Mouse (Mus musculus) gastrocnemius, postnatal 25 days (tissue): Measurements from ENCODE around the gene Gm10447. TPM values are rescaled to one million over a fixed set of nuclear protein-coding genes. Genes with fewer than 3 reads are reported as not detected.
"Not testable (repeated sequence)": the region's sequence is repeated elsewhere in the genome, so short reads cannot be mapped to it uniquely, and the experiment has no call there.

Experiments
- DNase-seq: peaks from one replicate; pipeline ENCODE4 v3.0.0; 2022
- microRNA-seq, 2 experiments: library from miRNA; unstranded; fragments of <30 nt; microRNA quantifications; one replicate each; pipeline ENCODE4 v1.2.0; 2021; ENCODE audit warnings: borderline replicate concordance in 2 of 2
- total RNA-seq, 2 experiments: library from RNA; stranded (reverse); gene quantifications; 1 replicate in 1 of 2; 2 replicates in 1 of 2; pipeline ENCODE4 v1.2.3; 2021

The Gm10447 gene
- total RNA-seq, 2 experiments from 2014 or later: not detected

DNA sequence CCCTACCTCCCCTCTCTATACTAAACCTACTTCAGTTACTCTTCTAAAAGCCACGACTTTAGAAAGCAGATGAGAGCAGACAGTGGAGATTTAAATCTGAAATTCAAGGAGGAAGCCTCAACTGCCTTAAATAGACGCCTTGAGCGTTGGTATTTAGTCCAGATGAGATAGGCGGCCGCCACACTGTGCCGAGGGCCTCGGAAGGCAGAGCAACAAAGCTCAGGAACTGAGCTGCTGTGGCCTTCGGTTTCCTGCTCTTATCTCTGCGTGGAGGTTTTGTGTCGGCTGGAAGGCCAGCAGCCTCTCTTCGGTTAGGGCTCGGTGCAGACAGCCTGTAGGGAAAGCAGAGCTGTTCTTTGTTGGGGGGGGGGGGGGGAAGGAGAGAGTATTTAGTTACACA is 15.0 kb downstream of the Gm10447 start:
- no peak for DNase-seq

DNA sequence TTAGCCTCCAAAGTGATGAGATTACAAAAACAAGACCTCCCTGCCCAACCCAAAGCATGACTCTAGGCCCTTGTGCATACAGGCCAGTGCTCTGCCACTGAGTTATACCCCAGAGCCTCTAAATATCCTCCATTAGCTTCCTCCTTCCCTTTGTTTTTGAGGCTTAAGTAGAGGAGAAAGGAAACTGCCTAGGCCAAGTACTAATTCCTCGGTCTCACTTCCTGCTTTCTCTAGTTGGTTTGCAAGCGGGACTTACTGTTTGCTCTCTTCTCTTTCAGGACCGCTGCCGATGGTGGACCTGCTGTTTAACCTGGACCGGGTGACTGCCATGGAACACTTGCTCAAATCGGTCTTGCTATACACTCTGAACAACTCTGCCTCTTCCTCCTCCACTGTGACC is 20.6 kb downstream of the Gm10447 start:
- DNase-seq: no peak

DNA sequence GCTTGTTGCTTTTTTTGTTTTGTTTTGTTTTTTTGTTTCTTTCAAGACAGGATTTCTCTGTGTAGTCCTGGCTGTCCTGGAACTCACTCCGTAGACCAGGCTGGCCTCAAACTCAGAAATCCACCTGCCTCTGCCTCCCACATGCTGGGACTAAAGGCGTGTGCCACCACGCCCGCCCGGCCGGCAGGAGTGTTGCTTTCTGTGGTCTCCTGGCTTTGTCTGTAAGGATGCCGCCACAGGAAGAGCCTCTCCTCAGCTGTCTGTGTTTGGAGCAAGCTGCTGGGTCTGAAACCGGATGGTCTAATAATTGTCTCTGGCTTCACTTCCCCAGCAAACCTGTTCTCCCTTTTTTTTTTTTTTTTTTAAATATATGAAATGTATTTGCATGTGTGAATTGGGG is 21.4 kb downstream of the Gm10447 start:
- DNase-seq: no peak

DNA sequence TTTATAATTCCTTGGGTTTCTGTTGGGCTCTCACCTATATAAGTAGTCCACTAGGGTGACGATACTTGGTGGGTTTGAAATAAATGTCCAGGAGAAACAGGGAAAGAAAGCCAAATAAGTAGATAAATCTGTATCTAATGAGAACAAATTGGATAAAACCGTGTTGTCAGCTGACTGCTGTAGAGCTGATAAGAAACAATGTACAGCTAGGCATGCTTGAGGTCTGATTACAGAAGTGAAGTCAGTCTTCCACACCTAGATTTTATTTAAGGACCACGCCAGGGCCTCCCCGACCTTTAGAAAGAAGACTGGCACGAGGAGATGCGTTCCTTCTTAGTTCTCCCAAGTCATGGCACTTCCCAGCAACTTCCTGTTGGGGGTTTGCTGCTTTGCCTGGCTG is 23.9 kb downstream of the Gm10447 start:
- DNase-seq: no peak

DNA sequence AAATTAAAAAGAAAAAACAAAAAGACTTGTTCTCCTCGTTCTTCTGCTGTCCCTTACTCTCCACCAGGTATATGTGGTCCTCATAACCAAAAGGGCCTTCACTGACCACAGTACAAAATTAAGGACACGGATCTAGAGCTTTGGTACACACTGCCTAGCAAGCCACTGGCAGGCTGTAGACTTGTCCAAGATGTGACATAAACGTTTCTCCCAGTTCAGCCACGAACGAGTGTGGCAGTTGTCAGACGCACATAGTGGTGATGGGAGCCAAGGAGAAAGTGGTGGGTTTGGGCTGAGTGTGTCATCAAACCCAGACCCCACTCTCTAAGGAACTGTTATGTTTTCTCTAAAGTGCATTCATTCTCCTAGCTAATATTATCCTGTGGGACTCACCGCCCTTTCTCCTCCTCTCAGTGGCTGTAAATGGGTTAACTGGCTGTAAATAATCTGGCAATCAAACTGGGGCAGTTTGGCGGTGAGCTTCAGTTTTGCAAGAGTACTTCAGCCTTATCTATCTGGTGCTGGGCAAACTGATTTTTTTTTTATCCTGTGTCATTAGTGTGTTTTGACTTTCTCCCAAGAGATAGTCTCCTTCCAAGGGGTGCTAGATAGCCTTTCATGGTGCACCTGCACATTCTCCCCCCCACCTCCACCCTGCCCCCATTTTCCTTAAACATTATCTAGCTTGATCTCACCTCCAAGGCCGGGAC is 25.4 kb downstream of the Gm10447 start:
- DNase-seq: peak; percentile 24

DNA sequence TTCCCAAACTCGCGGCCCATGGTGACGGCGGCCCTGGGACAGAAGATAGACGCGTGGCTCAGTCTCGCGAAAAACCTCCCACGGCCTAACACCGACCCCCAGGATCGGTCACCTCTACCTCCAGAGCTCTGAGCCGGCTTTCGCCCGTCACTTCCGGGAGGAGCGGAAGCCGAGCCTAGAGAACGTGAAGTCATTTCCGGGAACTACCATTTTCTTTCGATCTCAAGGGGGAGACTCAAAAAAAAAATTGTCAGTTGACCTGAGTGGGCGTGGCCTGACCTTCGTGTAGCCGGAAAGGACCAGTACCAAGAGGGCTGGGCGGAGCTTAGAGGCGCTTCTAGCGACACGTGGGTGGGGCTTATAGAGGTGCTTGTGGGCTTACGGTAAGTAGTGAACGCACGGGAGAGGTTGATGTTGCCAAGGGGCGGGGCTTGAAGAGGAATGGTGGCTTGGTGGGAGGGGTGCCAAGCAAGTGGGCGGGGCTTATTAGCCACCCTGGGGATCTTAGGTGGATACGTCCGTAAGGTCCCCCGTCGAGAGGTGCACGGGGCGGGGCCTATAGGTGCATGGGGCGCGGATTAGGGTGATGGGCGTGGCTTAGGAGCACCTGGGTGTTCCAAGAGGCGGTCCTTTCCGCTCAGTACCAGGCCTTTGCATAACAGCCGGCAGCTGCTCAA is 26.1 kb downstream of the Gm10447 start, which contains the start of the genes Uqcrq and Gdf9:
Gene Uqcrq, minus strand, starts transcription at position 162 of the 677 bp plus-strand sequence.
Gene Gdf9, plus strand, starts transcription at position 354 of the 677 bp plus-strand sequence.
- DNase-seq: peak; percentile 98

DNA sequence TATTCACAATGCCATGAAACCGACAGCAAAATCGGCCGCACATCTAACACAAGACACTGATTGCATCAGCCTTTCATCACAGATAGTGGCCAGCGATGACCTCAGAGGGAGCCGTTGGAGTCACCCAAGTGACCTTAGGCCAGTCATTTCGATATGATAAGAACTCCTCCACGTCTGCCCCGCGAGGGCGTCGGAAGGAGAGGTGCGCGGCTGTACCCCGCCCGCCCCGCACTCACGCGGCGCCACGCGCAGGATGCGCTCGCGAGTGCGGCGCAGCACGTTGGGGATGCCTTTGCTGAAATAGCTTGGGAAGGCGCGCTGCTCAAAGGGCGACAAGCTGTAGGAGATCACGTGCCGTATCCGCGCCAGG is 26.6 kb downstream of the Gm10447 start:
- no peak for DNase-seq

DNA sequence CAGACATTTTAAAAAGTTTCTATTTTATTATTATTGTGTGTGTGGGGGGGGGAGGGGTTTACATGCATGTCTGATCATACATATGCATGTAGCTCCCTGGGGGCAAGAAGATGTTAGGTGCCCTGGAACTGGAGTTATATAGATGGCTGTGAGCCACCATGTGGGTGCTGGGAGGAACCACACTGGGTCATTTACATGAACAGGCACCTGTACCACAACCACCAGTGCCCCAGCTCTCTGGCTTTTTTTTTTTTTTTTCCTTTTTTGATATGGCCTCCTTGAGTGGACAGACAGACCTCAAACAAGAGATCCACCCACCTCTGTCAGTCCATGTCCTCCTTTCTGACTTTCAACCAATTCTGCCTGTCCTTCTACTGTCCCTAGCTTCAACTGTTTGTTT is 27.7 kb downstream of the Gm10447 start:
- DNase-seq: no peak

DNA sequence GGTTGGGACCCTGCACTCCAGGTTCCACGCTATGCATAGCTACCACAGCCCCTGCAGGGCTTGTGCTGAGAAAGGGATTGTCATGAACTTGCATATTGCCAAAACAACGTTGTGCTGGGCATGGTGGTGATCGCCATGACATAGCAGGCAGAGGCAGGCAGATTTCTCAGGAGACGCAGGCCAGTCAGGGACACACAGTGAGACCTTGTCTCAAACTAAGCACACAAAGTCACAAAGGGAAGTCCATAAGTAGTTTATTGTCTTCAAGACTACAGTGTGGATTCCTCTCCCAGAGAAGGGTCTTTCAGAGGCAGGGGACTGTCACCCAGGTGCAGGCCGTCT is 28.2 kb downstream of the Gm10447 start:
- DNase-seq: no peak

DNA sequence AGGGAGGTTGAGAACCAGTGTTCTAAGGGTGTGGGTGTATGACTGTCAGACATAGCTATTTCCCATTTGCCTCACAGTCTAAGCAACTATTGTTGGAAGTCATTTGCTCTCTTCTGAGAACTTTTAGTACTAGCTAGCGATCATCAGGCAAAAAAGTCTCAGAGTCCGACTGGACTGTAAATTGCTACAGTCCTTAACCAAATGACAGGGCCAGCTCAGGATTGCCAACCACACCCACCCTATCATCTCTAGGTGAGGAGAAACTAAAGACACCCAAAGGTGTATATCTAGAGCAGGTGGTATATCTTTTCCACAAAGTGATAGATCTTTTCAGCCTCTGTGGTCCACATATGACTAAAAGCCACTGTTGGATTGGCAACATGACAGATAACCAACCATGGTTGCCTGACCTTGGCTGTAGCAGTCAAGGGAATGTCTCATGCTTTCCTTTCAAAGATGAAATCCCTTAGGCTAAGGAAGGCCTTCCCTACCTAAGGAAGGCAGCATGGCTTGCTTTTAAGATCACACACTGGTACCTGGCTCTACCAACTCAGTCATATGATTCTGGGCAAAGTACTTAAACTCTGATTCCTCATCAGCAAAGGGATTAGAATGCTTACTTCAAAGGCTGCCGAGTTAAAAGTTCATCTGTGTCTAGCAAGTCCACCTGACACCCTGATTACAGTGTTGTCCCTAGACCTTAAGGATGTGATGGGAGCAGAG is 28.8 kb downstream of the Gm10447 start:
- no peak for DNase-seq

DNA sequence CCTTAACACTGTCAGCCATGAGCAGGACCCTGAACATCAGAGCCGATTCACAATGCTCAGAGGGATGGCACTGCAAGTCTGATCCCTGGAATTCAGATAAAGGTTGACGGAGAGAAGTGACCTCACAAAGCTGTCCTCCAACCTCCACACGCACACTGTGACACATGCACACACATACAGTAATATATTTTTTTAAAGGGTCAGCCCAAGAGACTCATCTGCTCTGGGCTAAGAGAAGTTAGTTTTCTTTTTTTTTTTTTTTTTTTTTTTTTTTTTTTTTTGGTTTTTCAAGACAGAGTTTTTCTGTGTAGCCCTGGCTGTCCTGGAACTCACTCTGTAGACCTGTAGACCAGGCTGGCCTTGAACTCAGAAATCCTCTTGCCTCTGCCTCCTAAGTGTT is 30.0 kb downstream of the Gm10447 start:
- not testable (repeated sequence) for DNase-seq

DNA sequence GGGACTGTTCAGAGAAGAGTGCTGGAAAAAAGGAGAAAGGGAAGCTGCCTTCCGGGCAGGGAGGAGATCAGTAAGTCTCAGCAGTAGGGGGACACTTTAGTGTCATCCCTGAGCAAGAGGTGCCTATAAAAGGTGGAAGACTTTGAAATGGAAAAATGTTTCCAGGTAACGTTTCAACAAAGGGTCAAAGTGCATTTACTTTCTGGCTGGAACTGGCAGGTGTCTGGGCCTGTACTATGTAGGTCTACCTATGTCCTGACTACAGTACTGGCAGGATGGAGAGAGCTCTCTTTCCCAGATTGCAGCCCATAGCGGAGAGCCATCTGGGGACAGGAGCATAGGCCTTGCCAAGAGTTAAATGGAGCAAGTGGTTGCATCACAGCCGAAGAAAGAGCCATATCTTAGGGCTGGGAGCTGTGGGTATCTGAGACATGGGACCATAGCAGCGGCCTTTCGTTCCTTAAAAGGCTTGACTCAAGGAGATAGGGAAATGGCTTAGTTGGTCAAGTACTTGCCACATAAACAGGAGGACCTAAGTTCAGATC is 31.1 kb downstream of the Gm10447 start:
- no peak for DNase-seq

DNA sequence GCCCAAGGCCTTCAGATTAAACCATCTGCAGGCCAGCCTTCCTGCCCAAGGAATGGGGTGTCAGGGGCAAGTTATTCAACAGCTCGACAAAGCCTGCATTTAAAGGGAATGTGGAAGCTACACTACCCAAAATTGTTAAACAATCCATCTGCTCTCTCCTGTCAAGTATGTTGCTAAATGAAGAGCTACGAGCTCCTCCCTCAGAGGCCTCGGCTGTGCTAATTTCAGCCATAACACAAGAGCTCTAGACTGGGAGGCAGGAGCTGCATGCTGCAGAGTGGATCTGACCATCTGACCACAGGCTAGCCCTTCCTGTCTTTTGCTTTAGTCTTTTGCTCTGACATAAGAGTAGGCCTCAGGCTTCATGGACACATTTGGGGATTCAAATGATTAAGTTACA is 31.7 kb downstream of the Gm10447 start:
- DNase-seq: no peak

DNA sequence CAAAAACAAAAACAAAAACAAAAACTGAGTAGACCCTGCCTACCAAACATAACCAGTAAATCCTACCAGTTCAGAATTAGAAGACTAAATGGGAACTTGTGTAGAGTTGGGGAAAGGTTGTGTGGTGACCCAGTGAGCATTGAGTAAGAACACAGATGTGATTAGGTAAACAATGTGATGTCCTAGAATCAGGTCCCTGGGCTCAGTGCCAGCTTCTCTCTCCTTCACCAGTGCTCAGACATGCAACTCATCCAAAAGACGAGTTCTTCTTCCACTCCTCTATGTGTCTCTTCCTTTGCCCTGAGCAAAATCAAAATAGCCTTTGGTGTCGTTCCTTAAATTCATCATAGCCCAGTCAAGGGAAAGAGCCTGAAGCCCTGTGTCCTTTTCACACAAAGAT is 32.1 kb downstream of the Gm10447 start:
- no peak for DNase-seq

DNA sequence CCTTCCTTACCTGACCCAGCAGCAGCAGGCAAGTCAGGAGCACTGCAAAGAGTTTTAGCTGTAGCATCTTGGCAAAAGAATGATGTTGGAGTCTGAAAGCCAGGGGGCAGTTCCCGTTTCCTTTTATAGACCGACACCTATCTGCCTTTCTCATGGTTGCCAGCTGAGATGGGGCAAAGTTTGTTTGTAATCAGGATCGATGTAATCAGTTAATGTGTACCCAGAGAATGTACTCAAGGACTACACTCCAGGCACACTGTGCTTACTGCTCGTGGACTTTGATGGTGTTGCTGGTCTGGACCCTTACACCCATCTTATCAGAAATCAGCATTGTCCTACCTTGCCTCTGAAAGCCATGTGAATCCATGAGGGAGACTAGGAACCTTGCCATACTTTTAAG is 33.9 kb downstream of the Gm10447 start, which contains the start of gene Leap2:
Gene Leap2, minus strand, starts transcription at position 135 of the 400 bp plus-strand sequence.
- no peak for DNase-seq

DNA sequence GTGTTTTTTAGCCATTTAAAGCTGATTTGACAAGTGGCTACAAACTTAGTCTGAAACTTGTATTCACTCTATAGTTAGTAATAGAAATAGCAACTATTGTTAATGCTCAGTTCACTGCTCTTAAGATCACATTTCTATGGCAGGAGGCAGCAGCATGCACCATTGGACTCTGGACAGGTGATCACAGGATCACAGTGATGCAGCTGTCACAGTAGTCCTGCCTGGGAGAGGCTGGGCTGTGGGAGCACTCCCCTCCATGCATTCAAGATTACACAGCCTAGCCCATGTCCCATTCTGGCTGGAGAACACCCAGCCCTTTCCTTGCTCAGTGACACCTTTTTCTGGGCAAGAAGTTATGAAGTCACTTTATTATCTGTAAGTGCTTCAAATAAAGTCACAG is 38.9 kb downstream of the Gm10447 start:
- DNase-seq: no peak

DNA sequence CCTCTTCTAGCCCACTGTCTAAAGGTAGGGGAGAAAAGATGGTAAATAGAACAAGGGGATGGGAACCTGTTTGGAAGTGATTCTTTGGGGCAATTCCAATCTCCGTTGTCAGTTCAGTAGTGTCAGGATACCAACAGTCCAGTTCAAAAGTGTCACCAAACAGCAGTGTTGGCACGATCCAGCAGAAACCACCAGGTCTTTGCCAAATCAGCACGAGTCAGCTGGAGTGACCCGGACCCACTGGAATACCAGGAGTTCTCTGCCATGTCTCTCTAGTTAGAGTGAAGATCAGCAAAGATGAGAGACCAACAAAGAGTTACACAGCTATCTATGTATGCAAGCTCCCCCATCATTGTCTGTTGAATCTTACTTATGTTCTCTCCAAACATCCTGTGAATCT is 43.0 kb downstream of the Gm10447 start:
- DNase-seq: no peak

DNA sequence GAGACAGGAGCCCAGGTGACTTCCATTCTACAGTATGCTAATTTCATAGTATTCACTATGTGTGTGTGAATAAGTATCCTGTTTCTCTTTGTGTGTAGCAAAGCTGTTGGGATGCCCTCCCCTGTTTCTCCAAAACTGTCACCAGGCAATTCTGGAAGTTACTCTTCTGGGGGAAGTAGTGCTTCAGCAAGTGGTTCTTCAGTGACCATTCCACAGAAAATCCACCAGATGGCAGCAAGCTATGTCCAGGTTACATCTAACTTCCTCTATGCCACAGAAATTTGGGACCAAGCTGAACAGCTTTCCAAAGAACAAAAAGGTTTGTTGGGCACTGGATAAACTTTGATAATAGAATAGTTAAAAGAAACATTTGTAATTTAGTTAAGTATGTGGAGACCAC is 45.2 kb downstream of the Gm10447 start:
- no peak for DNase-seq

Small RNA genes lying within 50 kb of the gene (microRNA-seq; reads per million reads assigned to microRNA genes)
- 0 reads per million in 2 experiments for gene Mir6920

Other genes with a start within 250 kb of the Gm10447 start
- 10 to 100 TPM; 86.5 to 89.0 TPM for gene Hspa4, start 156.7 kb downstream of the Gm10447 start, total RNA-seq
- gene Zcchc10, start 132.4 kb downstream of the Gm10447 start, total RNA-seq: 10 to 100 TPM in 1 of 2 experiments, 1 to 10 TPM in 1; 7.8 to 10.1 TPM
- gene Aff4, start 106.3 kb downstream of the Gm10447 start, total RNA-seq: 10 to 100 TPM; 76.4 to 89.1 TPM
- not detected for gene Leap2, start 33.9 kb downstream of the Gm10447 start, total RNA-seq
- gene Uqcrq, start 26.3 kb downstream of the Gm10447 start, total RNA-seq: 1,000 to 10,000 TPM; 1,448 to 1,479 TPM
- gene Gdf9, start 26.1 kb downstream of the Gm10447 start, total RNA-seq: under 1 TPM; 0.20 to 0.54 TPM
- under 1 TPM; 0.23 to 0.35 TPM for gene Shroom1, start 95 bp upstream of the Gm10447 start, total RNA-seq
- not detected for gene Gm9837, start 13.4 kb upstream of the Gm10447 start, total RNA-seq
- gene Gm9945, start 23.1 kb upstream of the Gm10447 start, total RNA-seq: not detected
- gene Sowaha, start 23.2 kb upstream of the Gm10447 start, total RNA-seq: under 1 TPM; 0.08 TPM
- 10 to 100 TPM; 14.5 to 16.8 TPM for gene Sept8, start 62.1 kb upstream of the Gm10447 start, total RNA-seq
- gene Kif3a, start 110.3 kb upstream of the Gm10447 start, total RNA-seq: 1 to 10 TPM; 4.0 to 5.3 TPM
- gene Il4, start 161.6 kb upstream of the Gm10447 start, total RNA-seq: not detected
- gene Il13, start 177.6 kb upstream of the Gm10447 start, total RNA-seq: not detected